Mouse (Mus musculus) heart, adult 9 months (tissue): ENCODE results near the gene Mbnl2.
"Not testable (repeated sequence)": the region's sequence is repeated elsewhere in the genome, so short reads cannot be mapped to it uniquely, and the experiment has no call there.

Source experiments
- DNase-seq, 2 experiments: peaks; one replicate each; pipeline ENCODE4 v3.0.0; 2022; ENCODE audit warnings: low spot score in 2 of 2

Mbnl2 gene

DNA sequence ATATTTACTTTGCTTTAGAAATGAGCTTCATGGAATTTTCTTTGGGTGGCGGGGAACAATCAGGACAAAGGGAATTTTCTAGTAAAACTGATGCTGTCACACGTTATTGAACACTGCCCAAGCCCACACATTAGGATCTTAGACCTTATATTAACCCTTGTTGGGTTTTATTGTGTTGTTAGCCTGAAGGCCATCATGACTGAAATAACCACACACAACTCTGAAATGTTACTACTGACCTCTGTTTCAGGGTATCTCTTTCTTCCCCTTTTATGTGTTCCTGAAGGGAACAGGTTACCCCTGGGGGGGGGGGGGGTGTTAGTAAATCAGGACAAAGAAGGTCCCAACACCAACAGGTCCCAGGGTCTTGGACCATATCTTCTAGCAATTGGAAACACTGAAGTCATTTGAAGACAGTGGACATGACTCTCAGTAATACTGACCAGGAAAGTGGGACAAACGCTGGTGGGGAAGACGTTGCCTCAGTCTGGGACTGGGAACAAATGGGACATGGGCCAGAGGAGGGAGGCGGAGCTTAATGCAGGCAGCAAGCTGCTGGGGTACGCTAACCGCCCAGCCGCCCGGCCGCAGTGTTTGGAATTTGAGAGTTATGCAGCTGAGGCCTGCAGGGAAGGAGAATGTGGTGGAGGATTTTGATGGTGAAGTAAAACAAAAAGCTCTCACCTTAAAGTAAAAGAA is 80.4 kb downstream of the Mbnl2 start:
- DNase-seq: no peak

- no peak for DNase-seq
Measured at GRCm38 (mm10) chr14:120357321-120358070, 82.0 kb downstream of the Mbnl2 start.

DNA sequence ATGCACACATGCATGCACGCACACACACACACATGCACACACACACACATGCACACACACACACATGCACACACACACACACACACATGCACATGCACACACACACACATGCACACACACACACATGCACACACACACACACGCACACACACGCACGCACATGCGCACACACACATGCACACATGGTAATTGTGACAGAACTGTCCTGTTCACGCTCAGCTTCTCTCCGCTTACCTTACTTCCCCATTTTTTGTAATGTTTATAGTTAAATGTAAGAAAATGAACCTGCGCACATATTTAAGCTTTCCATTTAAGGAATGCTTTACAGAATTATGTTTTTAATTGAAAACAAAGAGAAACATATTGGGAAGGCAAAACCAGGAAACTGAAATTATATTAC is 84.1 kb downstream of the Mbnl2 start:
- not testable (repeated sequence) for DNase-seq

DNA sequence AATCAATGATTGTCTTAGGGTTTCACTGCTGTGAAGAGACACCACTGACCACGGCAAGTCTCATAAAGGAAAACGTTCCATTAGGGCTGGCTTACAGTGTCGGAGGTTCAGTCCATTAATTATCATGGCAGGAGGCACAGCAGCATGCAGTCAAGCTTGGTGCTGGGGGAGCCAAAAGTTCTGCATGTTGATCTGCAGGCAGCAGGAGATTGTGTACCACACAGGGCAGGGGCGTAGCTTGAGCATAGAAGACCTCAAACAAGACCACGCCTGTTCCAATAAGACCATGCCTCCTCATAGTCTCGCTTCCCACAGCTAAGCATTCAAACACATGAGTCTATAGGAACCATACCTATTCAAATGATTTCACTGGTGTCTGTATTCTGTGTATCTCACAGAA is 85.7 kb downstream of the Mbnl2 start:
- DNase-seq: no peak

DNA sequence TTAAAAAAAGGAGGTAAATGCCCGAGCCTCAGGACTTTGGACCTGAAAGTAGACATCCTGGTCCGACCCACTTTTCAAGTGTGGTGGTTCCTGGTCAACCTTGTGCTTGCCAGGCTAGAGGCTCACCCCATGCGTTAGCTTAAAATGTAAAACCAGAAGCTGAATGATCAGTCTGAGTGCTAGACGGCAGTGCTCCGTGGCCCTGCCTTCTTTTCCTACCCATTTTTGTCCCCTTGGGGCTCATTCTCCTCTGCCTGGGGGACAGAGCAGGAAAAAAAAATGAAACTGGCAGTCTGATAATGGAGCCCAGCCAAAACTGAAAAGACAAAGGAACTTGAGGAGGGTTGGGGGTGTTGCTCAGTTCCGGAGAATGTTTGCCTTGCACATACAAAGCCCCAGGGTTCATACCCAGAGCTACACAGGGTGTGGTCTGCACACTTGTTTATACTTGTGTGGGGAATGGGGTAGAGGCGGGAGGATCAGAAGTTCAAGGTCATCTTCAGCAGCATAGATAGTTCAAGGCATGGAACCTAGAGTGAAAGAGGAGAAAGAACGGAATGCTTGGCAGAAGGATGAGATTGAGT is 87.0 kb downstream of the Mbnl2 start:
- DNase-seq: no peak

DNA sequence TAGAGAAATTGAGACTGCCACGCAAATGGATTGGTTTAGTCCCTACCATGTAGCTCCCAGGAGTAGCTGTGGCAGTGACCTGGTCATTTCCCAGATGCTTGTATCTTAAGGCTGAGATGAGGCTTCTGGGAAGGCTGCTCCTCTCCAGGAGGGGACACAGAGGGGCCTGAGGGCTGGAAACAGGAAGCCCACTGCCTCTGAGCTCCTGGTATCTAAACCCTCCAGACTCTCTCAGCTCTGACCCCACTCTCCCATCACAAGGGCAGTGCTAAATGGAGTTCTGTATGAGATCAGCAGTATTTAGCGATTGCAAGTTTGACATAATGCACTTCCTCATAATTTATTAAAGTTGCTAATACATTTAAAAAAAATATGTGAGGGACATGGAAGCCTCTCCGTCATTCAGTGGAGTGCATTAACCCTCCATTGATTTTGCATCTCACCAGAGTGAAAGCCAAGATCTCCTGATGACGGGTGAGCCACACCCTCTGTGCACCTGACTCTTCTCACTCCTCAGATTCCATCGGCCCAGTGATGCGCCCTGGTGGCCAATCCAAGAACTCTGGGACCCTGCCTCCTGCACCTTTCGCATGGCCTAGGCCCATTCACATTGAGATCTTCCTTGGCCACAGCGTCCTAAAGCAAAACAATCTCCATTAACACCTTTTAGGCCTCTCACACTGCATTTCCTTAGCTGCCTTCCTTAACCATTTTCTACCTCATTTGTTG is 87.8 kb downstream of the Mbnl2 start:
- no peak for DNase-seq

DNA sequence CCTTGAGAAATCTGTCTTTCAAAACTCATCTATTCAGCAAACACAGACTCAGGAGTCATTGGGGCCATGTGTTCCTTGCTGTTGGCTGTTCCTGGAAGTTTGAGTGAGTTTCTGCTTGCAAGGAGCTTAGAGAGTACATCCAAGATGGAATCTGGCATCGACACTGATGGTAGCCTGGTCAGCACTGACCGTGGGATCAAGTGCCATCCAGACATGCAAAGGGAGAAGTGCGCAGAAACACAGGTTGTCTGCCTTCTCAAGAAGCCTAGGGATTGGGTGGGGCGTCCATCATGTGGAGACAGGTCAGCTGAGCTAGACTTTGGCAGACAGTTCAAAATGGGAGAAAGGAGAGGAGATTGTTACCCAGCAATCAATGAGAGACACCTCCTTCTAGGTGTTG is 89.6 kb downstream of the Mbnl2 start:
- DNase-seq: no peak

GRCm38 (mm10) chr14:120366962-120367361 is 91.5 kb downstream of the Mbnl2 start:
- DNase-seq: peak in 1 of 2 experiments; percentile 60

- DNase-seq: no peak
Measured at GRCm38 (mm10) chr14:120367589-120367988, 92.1 kb downstream of the Mbnl2 start.

DNA sequence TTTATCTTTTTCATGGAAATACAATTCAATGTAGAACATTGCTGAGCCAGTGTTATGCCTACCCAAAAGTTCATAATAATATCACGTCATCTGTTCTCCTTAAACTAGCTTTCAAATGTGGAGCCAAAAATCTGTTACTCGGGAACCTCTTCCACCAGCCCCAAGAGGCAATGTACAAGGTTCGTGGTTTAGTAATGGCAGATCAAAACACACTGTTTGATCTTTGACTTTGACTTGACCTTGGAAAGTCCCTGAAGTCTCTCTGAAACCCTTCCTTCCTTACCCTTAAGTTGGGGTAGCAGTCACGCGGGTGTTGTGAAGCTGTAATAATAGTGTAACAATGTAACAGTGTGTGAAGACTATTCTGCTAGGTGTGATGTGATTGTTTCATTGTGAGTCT is 93.0 kb downstream of the Mbnl2 start:
- no peak for DNase-seq

DNA sequence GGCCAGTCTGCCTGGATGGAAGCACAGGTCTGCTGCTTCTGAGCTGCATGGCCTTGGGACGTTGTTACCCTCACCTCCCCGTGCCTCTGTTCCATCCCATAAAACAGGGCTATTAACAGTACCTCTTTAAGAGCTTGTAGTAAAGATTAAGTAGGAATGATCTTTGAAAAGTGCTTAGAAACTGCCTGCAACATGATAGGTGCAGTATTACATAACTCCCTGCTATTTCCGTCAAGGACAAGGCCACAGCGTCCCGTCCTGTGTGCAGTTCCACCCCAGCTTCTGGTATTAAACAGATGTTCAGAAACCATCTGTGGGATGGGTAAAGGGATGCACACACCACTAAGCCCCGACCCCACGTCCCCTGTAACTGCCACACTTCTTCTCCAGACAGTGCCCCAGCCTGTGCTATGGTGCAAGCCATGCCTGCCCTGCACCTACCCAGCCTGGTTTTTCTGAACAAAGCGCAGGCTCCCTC is 93.5 kb downstream of the Mbnl2 start:
- peak; percentile 61 to 70 for DNase-seq

GRCm38 (mm10) chr14:120370044-120370443 is 94.6 kb downstream of the Mbnl2 start:
- no peak for DNase-seq

- no peak for DNase-seq
Measured at GRCm38 (mm10) chr14:120370631-120371030, 95.2 kb downstream of the Mbnl2 start.

DNA sequence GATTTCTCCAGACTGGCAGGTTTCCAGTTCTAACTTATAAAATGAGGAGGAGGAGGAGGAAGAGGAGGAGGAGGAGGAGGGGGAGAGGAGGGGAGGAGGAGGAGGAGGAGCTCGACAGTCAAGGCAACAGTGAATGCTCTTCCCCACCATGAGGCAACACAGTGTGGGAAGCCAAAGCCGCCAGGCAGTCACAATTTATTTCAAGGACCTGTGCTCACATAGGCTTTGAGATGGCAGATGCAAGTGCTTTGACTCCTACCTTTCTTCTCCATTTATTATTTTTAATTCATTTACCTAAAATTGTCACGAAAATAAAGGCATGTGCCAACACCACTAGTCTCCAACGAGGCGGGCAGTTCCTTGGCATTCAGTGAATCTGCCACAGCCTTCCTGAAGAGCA is 95.7 kb downstream of the Mbnl2 start:
- DNase-seq: no peak

DNA sequence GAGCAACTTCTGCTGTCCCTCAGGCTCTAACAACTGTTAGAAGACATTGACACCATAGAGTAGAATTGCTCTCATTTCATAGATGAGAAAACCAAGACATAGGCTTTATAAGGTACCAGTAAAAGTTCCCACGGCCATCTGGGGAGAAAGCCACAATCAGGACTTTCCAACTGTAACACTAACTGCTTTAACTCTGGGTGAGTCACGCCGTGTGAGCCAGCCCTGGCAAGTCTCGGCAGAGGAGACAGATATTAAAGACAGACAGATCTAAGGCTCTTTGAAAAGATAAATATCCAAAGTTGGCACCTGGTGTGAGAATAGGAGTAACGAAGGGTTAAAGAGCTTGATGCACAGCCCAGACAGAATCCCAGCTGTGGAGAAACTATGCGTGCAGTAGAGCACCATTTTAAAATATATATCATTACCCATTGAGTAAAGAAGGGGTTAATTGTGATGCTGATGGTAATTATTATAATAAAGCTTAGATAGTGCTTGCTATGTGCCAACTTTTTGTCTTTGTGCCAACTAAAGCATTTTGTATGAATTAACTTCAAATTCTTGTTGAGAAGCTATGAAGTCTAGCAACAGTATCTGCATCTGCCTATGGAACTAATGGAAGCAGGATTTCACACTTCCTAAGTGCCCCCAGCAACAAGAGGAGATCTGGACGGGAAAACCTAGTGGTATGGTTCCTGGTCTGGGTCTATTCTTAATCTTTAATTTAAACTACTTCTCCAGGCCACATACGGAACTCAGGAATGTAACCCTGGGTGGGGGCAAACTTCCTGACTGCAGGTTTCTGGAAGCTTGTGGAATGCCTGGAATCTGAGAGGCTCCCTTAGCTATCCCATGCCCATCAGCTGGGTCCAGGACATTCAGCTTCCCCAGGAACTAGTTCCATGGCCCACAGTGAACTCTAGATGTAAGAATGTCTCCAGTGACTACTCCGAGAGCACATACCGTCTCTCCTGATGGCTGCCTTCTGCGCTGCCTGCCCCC is 97.9 kb downstream of the Mbnl2 start:
- DNase-seq: no peak

DNA sequence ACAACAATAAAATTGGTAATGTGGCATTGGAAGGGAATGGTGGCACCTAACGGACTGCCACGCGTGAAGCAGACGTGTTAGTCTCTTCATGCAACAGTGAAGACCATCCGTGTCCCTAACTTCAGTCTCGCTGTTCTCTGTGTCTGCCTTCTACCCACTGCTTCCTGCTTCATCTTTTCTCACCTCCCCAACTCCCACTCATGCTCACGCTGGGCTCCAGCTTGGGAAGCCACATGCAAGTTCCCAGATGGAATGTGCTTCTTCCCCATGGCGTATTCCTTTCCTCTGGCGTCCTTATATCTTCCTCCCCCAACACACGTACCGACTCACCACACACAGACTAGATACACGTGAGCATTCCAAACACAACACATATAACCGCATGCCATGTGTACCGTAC is 99.3 kb downstream of the Mbnl2 start:
- no peak for DNase-seq

GRCm38 (mm10) chr14:120377192-120377591 is 101.7 kb downstream of the Mbnl2 start:
- no peak for DNase-seq

GRCm38 (mm10) chr14:120378002-120378401 is 102.5 kb downstream of the Mbnl2 start:
- no peak for DNase-seq

DNA sequence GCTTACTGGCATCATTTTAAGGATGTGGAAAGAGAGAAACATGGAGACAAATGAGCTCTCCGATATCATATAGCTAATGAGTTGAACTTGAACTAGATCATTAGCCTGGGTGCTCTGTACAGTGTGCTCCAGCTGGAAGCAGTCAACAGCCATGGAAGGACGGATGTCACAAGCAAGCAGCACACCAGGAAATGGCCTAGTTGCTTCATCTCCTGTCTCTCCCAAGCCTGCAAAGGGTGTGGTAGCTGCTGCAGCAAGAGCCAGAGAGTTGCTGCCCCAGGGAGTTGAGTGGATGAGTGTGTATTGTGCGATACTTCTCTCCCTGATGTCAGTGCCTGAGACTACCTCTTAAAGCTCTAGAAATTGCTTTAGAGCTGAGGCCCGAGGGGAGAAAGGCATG is 104.2 kb downstream of the Mbnl2 start:
- DNase-seq: peak; percentile 84 to 88

DNA sequence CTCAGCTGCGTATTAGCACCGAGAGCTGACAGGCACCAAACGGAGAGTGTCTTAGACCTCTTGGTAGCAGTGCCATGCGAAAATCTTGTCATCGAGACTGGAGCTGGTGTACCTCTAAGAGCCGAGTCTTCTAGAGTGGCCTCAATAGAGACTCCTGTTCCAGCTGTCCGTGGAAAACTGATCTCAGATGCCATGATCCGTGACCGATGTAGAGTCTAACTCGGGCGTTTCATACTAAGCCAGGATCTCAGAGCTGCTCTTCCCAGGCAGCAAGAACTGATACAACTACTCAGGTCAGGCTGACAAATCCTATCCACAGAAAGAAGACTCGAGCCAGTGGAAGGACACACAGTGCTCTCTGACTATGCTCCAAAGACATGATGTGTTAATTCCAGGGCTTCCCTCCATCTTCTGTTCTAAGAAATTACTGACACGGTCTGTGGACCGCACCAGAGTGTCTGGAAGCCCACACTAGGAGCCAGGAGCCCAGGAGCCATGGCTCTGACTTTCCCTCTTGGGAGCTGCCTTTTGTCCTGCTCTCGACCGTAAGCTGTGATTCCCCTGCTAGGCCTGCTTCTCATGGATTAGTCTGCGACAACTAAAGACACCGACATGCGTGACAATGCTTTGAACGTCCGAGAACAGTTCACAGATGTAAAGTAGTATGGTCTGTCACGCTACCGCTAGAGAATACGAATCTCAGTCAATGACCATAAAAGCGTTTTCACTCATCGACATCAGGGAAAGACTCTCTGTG is 106.1 kb downstream of the Mbnl2 start:
- DNase-seq: no peak
